Mouse (Mus musculus) G1E (cell line): ENCODE measurements around the gene Gpkow. TPM values are rescaled to one million over a fixed set of nuclear protein-coding genes. Genes with fewer than 3 reads are reported as not detected.
A peak's percentile ranks its signal among the peaks of the same experiment; 100 is the strongest.

Experiments used
- ATAC-seq: 2 replicates; pipeline ENCODE4 v1.8.0; 2016; ENCODE audit warnings: mild to moderate bottlenecking; ENCODE audit not compliant: insufficient number of reproducible peaks, poor library complexity, low FRiP score, severe bottlenecking; ENCODE audit errors: extremely low read depth
- DNase-seq: peaks from one replicate; pipeline ENCODE4 v3.0.0; 2012; ENCODE audit warnings: low spot score
- H3K27me3 ChIP-seq: 2 replicates; pipeline ENCODE4 v1.6.1; 2012; ENCODE audit warnings: mild to moderate bottlenecking, low read length, inconsistent platforms; ENCODE audit not compliant: insufficient read depth
- H3K36me3 ChIP-seq: replicated peaks from 2 replicates; pipeline ENCODE3; 2012; ENCODE audit warnings: mild to moderate bottlenecking, inconsistent platforms
- H3K4me1 ChIP-seq: 2 replicates; pipeline ENCODE4 v1.6.1; 2012; ENCODE audit warnings: low read depth, low read length, inconsistent platforms, mixed read lengths; ENCODE audit not compliant: insufficient read depth
- H3K4me3 ChIP-seq: 2 replicates; pipeline ENCODE4 v1.5.1; 2012; ENCODE audit warnings: low read depth, mild to moderate bottlenecking, inconsistent platforms, low read length, moderate library complexity, mixed read lengths
- H3K9me3 ChIP-seq: replicated peaks from 2 replicates; pipeline ENCODE4 v1.6.1; 2012; ENCODE audit warnings: inconsistent platforms
- CTCF ChIP-seq: IDR thresholded peaks from 2 replicates; pipeline ENCODE4 v1.5.1; 2012; ENCODE audit warnings: low read depth, low read length, inconsistent platforms, mixed read lengths
- GATA1 ChIP-seq: IDR thresholded peaks from 2 replicates; pipeline ENCODE4 v1.6.1; 2012; ENCODE audit warnings: borderline replicate concordance, low read length, inconsistent platforms, mixed read lengths
- GATA2 ChIP-seq: IDR thresholded peaks from 2 replicates; pipeline ENCODE4 v1.6.1; 2012; ENCODE audit warnings: low read depth, low read length, inconsistent platforms, borderline replicate concordance
- POLR2AphosphoS5 ChIP-seq: IDR thresholded peaks from 2 replicates; pipeline ENCODE4 v1.6.1; 2012; ENCODE audit warnings: low read depth, low read length, inconsistent platforms; ENCODE audit not compliant: insufficient replicate concordance
- TAL1 ChIP-seq: conservative IDR thresholded peaks from 2 replicates; pipeline ENCODE4 v1.6.1; 2012; ENCODE audit warnings: low read depth, low read length, inconsistent platforms, mixed read lengths
- polyA plus RNA-seq: library from polyadenylated mRNA; stranded (reverse); fragments of >175 nt; gene quantifications from 2 replicates; pipeline ENCODE4 v1.2.3, GENCODE M21; 2012
- total RNA-seq, 2 experiments: library from RNA; stranded (forward) in 1 of 2; stranded (reverse) in 1 of 2; fragments of 200-1000 nt in 1 of 2; fragments of >200 nt in 1 of 2; fragmentation: Nextera tagmentation in 1 of 2; gene quantifications; 2 replicates each; pipeline ENCODE4 v1.2.3; 2014 to 2017

The Gpkow gene
- total and polyA plus RNA-seq, 3 experiments, result 11.4 to 66.0 (median 25.5) TPM

GRCm38 (mm10) chrX:7672739-7673138 is 24.2 kb upstream of the Gpkow start:
- Histone ChIP-seq H3K4me1 (peaks cover 51% of the 10 kb centered on the region), H3K4me3 (no peak overlapping the region; the same call in 1 of the 2 replicates), H3K9me3 (no peaks in the 10 kb centered on the region), H3K36me3 (peaks cover 13% of the 10 kb centered on the region), H3K27me3 (no peaks in the 10 kb centered on the region)
- DNase-seq, result no peak
- ATAC-seq, result no peak
- no peak for TF ChIP-seq TAL1
- no peak for TF ChIP-seq POLR2AphosphoS5
- no peak for TF ChIP-seq GATA2
- TF ChIP-seq CTCF, result no peak
- no peak for TF ChIP-seq GATA1

- TF ChIP-seq GATA1 (no peak), GATA2 (no peak), CTCF (no peak), POLR2AphosphoS5 (no peak), TAL1 (no peak)
- ATAC-seq (peak; percentile 46), DNase-seq (peak; percentile 42)
- Histone ChIP-seq H3K36me3 (peaks cover 9% of the 10 kb centered on the region), H3K9me3 (no peaks in the 10 kb centered on the region), H3K4me3 (peak overlapping the region; percentile 44; the same call in 1 of the 2 replicates), H3K4me1 (peaks cover 51% of the 10 kb centered on the region), H3K27me3 (no peaks in the 10 kb centered on the region)
Observed at GRCm38 (mm10) chrX:7673578-7674281, 23.2 kb upstream of the Gpkow start.

GRCm38 (mm10) chrX:7674284-7675000 is 22.5 kb upstream of the Gpkow start:
- DNase-seq (peak; percentile 9), ATAC-seq (no peak)
- Histone ChIP-seq H3K4me3 (peak overlapping the region; percentile 44; the same call in 1 of the 2 replicates), H3K27me3 (no peaks in the 10 kb centered on the region), H3K4me1 (peaks cover 52% of the 10 kb centered on the region), H3K9me3 (no peaks in the 10 kb centered on the region), H3K36me3 (peaks cover 2% of the 10 kb centered on the region)
- no peak for TF ChIP-seq CTCF
- no peak for TF ChIP-seq GATA2
- TF ChIP-seq TAL1, result no peak
- TF ChIP-seq POLR2AphosphoS5, result no peak
- TF ChIP-seq GATA1, result no peak

- no peak for ATAC-seq
- Histone ChIP-seq H3K4me3 (peak overlapping the region; percentile 44; the same call in 1 of the 2 replicates), H3K9me3 (no peaks in the 10 kb centered on the region), H3K4me1 (peaks cover 57% of the 10 kb centered on the region), H3K36me3 (no peaks in the 10 kb centered on the region), H3K27me3 (no peaks in the 10 kb centered on the region)
- TF ChIP-seq POLR2AphosphoS5, result no peak
- no peak for TF ChIP-seq CTCF
- no peak for DNase-seq
Observed at GRCm38 (mm10) chrX:7675001-7675380, 21.9 kb upstream of the Gpkow start.

GRCm38 (mm10) chrX:7678986-7679385 is 17.9 kb upstream of the Gpkow start:
- ATAC-seq, result no peak
- TF ChIP-seq POLR2AphosphoS5 (no peak), TAL1 (no peak), GATA1 (no peak), GATA2 (no peak), CTCF (no peak)

GRCm38 (mm10) chrX:7679405-7680056 is 17.4 kb upstream of the Gpkow start:
- peak; percentile 73 for ATAC-seq
- peak; percentile 60 for DNase-seq
- Histone ChIP-seq H3K4me3 (peak overlapping the region; percentile 30; the same call in 1 of the 2 replicates), H3K9me3 (no peaks in the 10 kb centered on the region), H3K27me3 (peaks cover 4% of the 10 kb centered on the region), H3K36me3 (no peaks in the 10 kb centered on the region), H3K4me1 (peaks cover 19% of the 10 kb centered on the region)
- TF ChIP-seq GATA2 (no peak), CTCF (peak; percentile 55)

More at GRCm38 (mm10) chrX:7678986-7679385, 17.9 kb upstream of the Gpkow start:
- H3K27me3 ChIP-seq, result peaks cover 4% of the 10 kb centered on the region; the same call in 1 of the 2 replicates
- no peaks in the 10 kb centered on the region for H3K9me3 ChIP-seq
- no peak overlapping the region for H3K4me3 ChIP-seq
- H3K36me3 ChIP-seq, result no peaks in the 10 kb centered on the region
- peaks cover 24% of the 10 kb centered on the region for H3K4me1 ChIP-seq
- DNase-seq, result no peak
